Mouse (Mus musculus) heart, postnatal 0 days (tissue): ENCODE results near the gene Akap8l. TPM values are rescaled to one million over a fixed set of nuclear protein-coding genes. Genes with fewer than 3 reads are reported as not detected.

Experiments used
- ATAC-seq: fragments of 200-750 bp; cut with Nextera tagmentation; 2 replicates; pipeline ENCODE4 v1.8.0; 2017; ENCODE audit warnings: low read depth, moderate number of reproducible peaks, moderate library complexity; ENCODE audit not compliant: insufficient read depth
- DNase-seq: peaks from one replicate; pipeline ENCODE4 v3.0.0-alpha.2; 2016; ENCODE audit warnings: low spot score
- H3K27ac ChIP-seq: fragments of 300-500 bp; sonication (generic); 2 replicates; pipeline ENCODE4 v1.5.1; 2014; ENCODE audit warnings: low read depth, mild to moderate bottlenecking
- H3K27me3 ChIP-seq: fragments of 300-500 bp; sonication (generic); 2 replicates; pipeline ENCODE4 v1.6.1; 2014; ENCODE audit warnings: low read length, mixed read lengths; ENCODE audit not compliant: control insufficient read depth, insufficient read depth
- H3K36me3 ChIP-seq: fragments of 300-500 bp; sonication (generic); replicated peaks from 2 replicates; pipeline ENCODE4 v1.6.1; 2014; ENCODE audit warnings: low read length, mixed read lengths; ENCODE audit not compliant: control insufficient read depth, insufficient read depth
- H3K4me1 ChIP-seq: fragments of 300-500 bp; sonication (generic); 2 replicates; pipeline ENCODE4 v1.6.1; 2014; ENCODE audit warnings: antibody characterized with exemption; ENCODE audit not compliant: control insufficient read depth, insufficient read depth
- H3K4me2 ChIP-seq: fragments of 300-500 bp; sonication (generic); 2 replicates; pipeline ENCODE4 v1.6.1; 2014; ENCODE audit warnings: low read depth, mild to moderate bottlenecking, low read length, moderate library complexity
- H3K4me3 ChIP-seq: fragments of 300-500 bp; sonication (generic); 2 replicates; pipeline ENCODE4 v1.5.1; 2014; ENCODE audit warnings: low read depth, low read length
- H3K9ac ChIP-seq: fragments of 300-500 bp; sonication (generic); replicated peaks from 2 replicates; pipeline ENCODE4 v1.6.1; 2014; ENCODE audit warnings: low read depth, low read length, mixed read lengths
- H3K9me3 ChIP-seq: fragments of 300-500 bp; sonication (generic); replicated peaks from 2 replicates; pipeline ENCODE4 v1.6.1; 2016; ENCODE audit warnings: low read length; ENCODE audit not compliant: control insufficient read depth
- CTCF ChIP-seq: IDR thresholded peaks from 2 replicates; pipeline ENCODE4 v1.5.1; 2016; ENCODE audit warnings: antibody characterized with exemption, control low read depth, low read depth
- EP300 ChIP-seq: IDR thresholded peaks from 2 replicates; pipeline ENCODE4 v1.6.1; 2016; ENCODE audit warnings: antibody characterized with exemption, low read depth
- WGBS: fragments of 180-500 bp; shearing (Covaris S2); extraction: QIAGEN DNeasy Blood & Tissue Kit; methylation state at CpG from one replicate; pipeline ENCODE4 v1.1.7; 2014; 5-methylcytosine and 5-hydroxymethylcytosine counted together
- polyA plus RNA-seq: library from polyadenylated mRNA; unstranded; fragments of >200 nt; fragmentation: Nextera tagmentation; extraction: Ambion mirVana; gene quantifications from 2 replicates; pipeline ENCODE4 v1.2.1, GENCODE M21; 2015
- total RNA-seq: library from RNA; depleted of rRNA; stranded (reverse); fragments of >200 nt; gene quantifications from 2 replicates; pipeline ENCODE4 v1.2.3, GENCODE M21; 2014; ENCODE audit warnings: low replicate concordance

Gene Akap8l
- total and polyA plus RNA-seq, 2 experiments from 2014 or later, result 66.4 to 80.6 TPM

- ATAC-seq, result no peak
- no peaks in the 10 kb centered on the region for H3K27me3 ChIP-seq
- TF ChIP-seq CTCF (no peak), EP300 (no peak)
- WGBS, result 91% methylated on average over 7 of the region's 7 CpGs
- peaks cover 77% of the 10 kb centered on the region for H3K36me3 ChIP-seq
- H3K27ac ChIP-seq, result no peak overlapping the region
- H3K4me2 ChIP-seq, result no peak overlapping the region
- H3K9ac ChIP-seq, result no peak overlapping the region
- H3K9me3 ChIP-seq, result no peaks in the 10 kb centered on the region
- no peak overlapping the region for H3K4me3 ChIP-seq
- no peak for DNase-seq
- peaks cover 16% of the 10 kb centered on the region for H3K4me1 ChIP-seq
Observed at GRCm38 (mm10) chr17:32358192-32358942, 8.0 kb upstream of the Akap8l start.

- 82% methylated on average over 24 of the region's 24 CpGs for WGBS
- no peaks in the 10 kb centered on the region for H3K27me3 ChIP-seq
- TF ChIP-seq EP300, result no peak
- TF ChIP-seq CTCF, result no peak
- H3K36me3 ChIP-seq, result peaks cover 77% of the 10 kb centered on the region
- peaks cover 11% of the 10 kb centered on the region; the same call in 1 of the 2 replicates for H3K4me1 ChIP-seq
- DNase-seq (no peak), ATAC-seq (no peak)
- H3K4me2 ChIP-seq, result no peak overlapping the region
- H3K9me3 ChIP-seq, result no peaks in the 10 kb centered on the region
- H3K4me3 ChIP-seq, result no peak overlapping the region
- H3K27ac ChIP-seq, result no peak overlapping the region
- H3K9ac ChIP-seq, result no peak overlapping the region
Observed at GRCm38 (mm10) chr17:32356766-32357760, 6.7 kb upstream of the Akap8l start.

GRCm38 (mm10) chr17:32356281-32356680, 5.9 kb upstream of the Akap8l start:
- no peak overlapping the region for H3K4me3 ChIP-seq
- H3K36me3 ChIP-seq, result peaks cover 73% of the 10 kb centered on the region
- ATAC-seq (no peak), DNase-seq (no peak)
- H3K4me1 ChIP-seq, result peaks cover 11% of the 10 kb centered on the region; the same call in 1 of the 2 replicates
- H3K9me3 ChIP-seq, result no peaks in the 10 kb centered on the region
- H3K27ac ChIP-seq, result no peak overlapping the region
- no peaks in the 10 kb centered on the region for H3K27me3 ChIP-seq
- WGBS, result 83% methylated on average over 9 of the region's 9 CpGs
- TF ChIP-seq CTCF, result no peak
- TF ChIP-seq EP300, result no peak
- no peak overlapping the region for H3K9ac ChIP-seq
- H3K4me2 ChIP-seq, result no peak overlapping the region

GRCm38 (mm10) chr17:32355031-32355430, 4.6 kb upstream of the Akap8l start:
- peaks cover 11% of the 10 kb centered on the region; the same call in 1 of the 2 replicates for H3K4me1 ChIP-seq
- no peak overlapping the region for H3K4me3 ChIP-seq
- no peak overlapping the region for H3K27ac ChIP-seq
- ATAC-seq, result no peak
- no peaks in the 10 kb centered on the region for H3K9me3 ChIP-seq
- TF ChIP-seq EP300, result no peak
- TF ChIP-seq CTCF, result no peak
- H3K9ac ChIP-seq, result no peak overlapping the region
- no peaks in the 10 kb centered on the region for H3K27me3 ChIP-seq
- no peak for DNase-seq
- H3K4me2 ChIP-seq, result no peak overlapping the region
- whole genome bisulfite sequencing, result 87% methylated on average over 6 of the region's 6 CpGs
- peaks cover 60% of the 10 kb centered on the region for H3K36me3 ChIP-seq

GRCm38 (mm10) chr17:32354211-32354610, 3.8 kb upstream of the Akap8l start:
- no peak overlapping the region for H3K9ac ChIP-seq
- ATAC-seq (no peak), DNase-seq (no peak)
- H3K4me2 ChIP-seq, result no peak overlapping the region
- H3K4me1 ChIP-seq, result peaks cover 11% of the 10 kb centered on the region; the same call in 1 of the 2 replicates
- H3K36me3 ChIP-seq, result peaks cover 52% of the 10 kb centered on the region
- H3K27me3 ChIP-seq, result no peaks in the 10 kb centered on the region
- H3K9me3 ChIP-seq, result no peaks in the 10 kb centered on the region
- TF ChIP-seq EP300 (no peak), CTCF (no peak)
- peak overlapping the region; percentile 58 for H3K27ac ChIP-seq
- no peak overlapping the region for H3K4me3 ChIP-seq
- 57% methylated on average over 5 of the region's 5 CpGs for WGBS
